1 mouse cellular context compared by ENCODE assay signal in the genomic region with DNA sequence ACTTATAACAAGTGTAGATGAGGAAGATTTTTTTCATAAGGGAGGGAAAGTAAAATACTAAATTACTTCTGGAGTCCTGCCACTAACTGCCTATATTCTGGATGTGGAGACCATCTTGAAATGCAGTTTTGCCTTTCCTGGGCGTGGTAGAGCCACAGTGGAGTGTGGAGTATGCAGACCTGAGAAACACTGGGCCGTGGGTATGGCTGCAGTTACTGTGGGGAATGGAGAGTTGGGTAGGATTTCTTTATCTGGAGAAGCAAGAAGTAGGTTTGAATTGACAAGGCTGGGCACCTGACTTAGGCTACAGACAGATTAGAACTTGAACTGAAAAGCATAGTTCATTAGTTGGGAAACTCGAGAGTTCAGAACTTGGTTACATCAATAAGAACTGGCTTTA.
TF ChIP-seq lines count a peak whose summit lies in the region.

No protein-coding gene starts in this region.

TF ChIP-seq in MEL, 35 proteins besides CTCF, POLR2A, EP300 and RAD21:
- TF ChIP-seq E2F4 (IDR thresholded peaks at IDR 0.05; ENCODE audit: borderline replicate concordance, low read depth, low read length) (no peak), USF1 (IDR thresholded peaks at IDR 0.05; ENCODE audit: low read depth, low read length) (peak; percentile 48; the same call in 1 of the 2 replicates), CHD1 (IDR thresholded peaks at IDR 0.05; ENCODE audit: low read depth, low read length) (no peak), TCF12 (IDR thresholded peaks at IDR 0.05; ENCODE audit: low read depth, low read length) (no peak), BHLHE40 (IDR thresholded peaks at IDR 0.05; ENCODE audit: borderline replicate concordance, low read depth, low read length) (0 out of 2 replicates have a peak, but pooled peaks have one; percentile 10)
